9 mouse cellular contexts compared by ENCODE assay signal in genomic region chr3:89390111-89390515, GRCm38 (mm10). TPM values are rescaled to one million over a fixed set of nuclear protein-coding genes. Genes with fewer than 3 reads are reported as not detected.
DNase-seq lines count a peak whose midpoint lies in the region; ATAC-seq and TF ChIP-seq lines count a peak whose summit lies in the region.
"Had no signal": no experiment of that assay in that cellular context is flagged by ENCODE, and none has a peak within 500 bp of the region (broad histone marks: within the 10 kb centered on the region; RNA-seq: fewer than 3 reads in every experiment).

No protein-coding gene starts in this region.

- H3K36me3 ChIP-seq in heart, adult 2 months (ENCODE audit: control insufficient read depth, insufficient read depth, low read length), result no peaks in the 10 kb centered on the region
- no peaks in the 10 kb centered on the region for H3K36me3 ChIP-seq in limb, embryonic 10.5 days

- peaks cover 13% of the 10 kb centered on the region for H3K4me1 ChIP-seq in heart, adult 2 months (ENCODE audit: control insufficient read depth, insufficient read depth, low read length)
- peaks cover 96% of the 10 kb centered on the region for H3K4me1 ChIP-seq in limb, embryonic 10.5 days

- H3K9ac ChIP-seq in heart, adult 2 months (ENCODE audit: low read depth, low read length), result 0 out of 2 replicates have a peak overlapping the region, but pooled peaks have one; percentile 20

- TF ChIP-seq EP300 in heart, adult 2 months (IDR thresholded peaks at IDR 0.05; ENCODE audit: insufficient read depth, low read depth, low read length), result peak; percentile 61; the same call in 1 of the 2 replicates

- ATAC-seq in cerebellum, adult (ENCODE audit: insufficient number of reproducible peaks, low FRiP score, low TSS enrichment), result no peak
- ATAC-seq in megakaryocyte progenitor cell, adult 5-6 weeks (replicated peaks; ENCODE audit: poor library complexity), result no peak
- no peak for ATAC-seq in frontal cortex, adult (ENCODE audit: low TSS enrichment)

- no peak overlapping the region for H3K4me3 ChIP-seq in heart, adult 2 months
- no peak overlapping the region for H3K4me3 ChIP-seq in limb, embryonic 10.5 days

- peak; percentile 45 for DNase-seq in cerebellum, adult 8-10 months
- peak; percentile 33 to 45 for DNase-seq in spleen, postnatal 10 days (ENCODE audit: low spot score in 2 of 2)
- no peak for DNase-seq in spleen, postnatal 14 days (ENCODE audit: low spot score in 2 of 2)
- DNase-seq in heart, adult 2 months, result peak; percentile 63 to 78
- DNase-seq in limb, embryonic 10.5 days (ENCODE audit: low spot score), result no peak

- peak; percentile 52; the same call in 1 of the 2 replicates for TF ChIP-seq POLR2A in heart, adult 2 months (IDR thresholded peaks at IDR 0.05; ENCODE audit: insufficient read depth, low read depth, low read length)

- H3K9me3 ChIP-seq in limb, embryonic 10.5 days (replicated peaks), result no peaks in the 10 kb centered on the region

- WGBS in heart, adult 2 months, result 25% methylated on average over 5 of the region's 5 CpGs
- 55% methylated on average over 5 of the region's 5 CpGs for WGBS in limb, embryonic 10.5 days

- no peak for TF ChIP-seq CTCF in heart, adult 2 months (IDR thresholded peaks at IDR 0.05)

- no peaks in the 10 kb centered on the region; the same call in 1 of the 2 replicates for H3K79me2 ChIP-seq in heart, adult 2 months (replicated peaks; ENCODE audit: control insufficient read depth, insufficient read depth, low read length)

- intact Hi-C loops in heart, adult 2 months (cut with DNase I), result no loop called here

- no peaks in the 10 kb centered on the region for H3K27me3 ChIP-seq in heart, adult 2 months (ENCODE audit: control insufficient read depth, insufficient read depth, low read length)
- H3K27me3 ChIP-seq in limb, embryonic 10.5 days (ENCODE audit: low read depth, poor library complexity, severe bottlenecking), result peaks cover 51% of the 10 kb centered on the region

- H3K27ac ChIP-seq in heart, adult 2 months, result peak overlapping the region; percentile 94
- H3K27ac ChIP-seq in limb, embryonic 10.5 days, result peak overlapping the region; percentile 88

RNA-seq across cellular contexts. Expression of gene Zbtb7b, which starts 4.5 kb away (rescaled TPM):
- total RNA-seq in heart, adult 2 months (2021), result 10 to 100 TPM; 20.5 to 23.4 TPM
- 21.5 and 21.9 TPM in 2 replicates for polyA plus RNA-seq in heart, adult 2 months (2012; rRNA removed)
- polyA plus RNA-seq in limb, embryonic 10.5 days (2016; fragmentation: Nextera tagmentation; extraction: Ambion mirVana), result 0.38 and 0.49 TPM in 2 replicates
- 3.8 and 5.7 TPM in 2 replicates for total RNA-seq in megakaryocyte progenitor cell, adult 5-6 weeks (2015)
- 9.1 and 17.4 TPM in 2 replicates for total RNA-seq in megakaryocyte progenitor cell, adult 5-6 weeks (2017)

RNA-seq across cellular contexts. Expression of gene Lenep, which starts 12.5 kb away (rescaled TPM):
- not detected for total RNA-seq in heart, adult 2 months (2021)
- 2.1 and 5.4 TPM in 2 replicates for polyA plus RNA-seq in heart, adult 2 months (2012; rRNA removed)
- polyA plus RNA-seq in limb, embryonic 10.5 days (2016; fragmentation: Nextera tagmentation; extraction: Ambion mirVana), result 0.26 TPM in 1 of 2 replicates, not detected in the other
- total RNA-seq in megakaryocyte progenitor cell, adult 5-6 weeks (2015), result 1.5 and 2.7 TPM in 2 replicates
- total RNA-seq in megakaryocyte progenitor cell, adult 5-6 weeks (2017), result 0.21 and 2.6 TPM in 2 replicates

RNA-seq across cellular contexts. Expression of gene Flad1, which starts 21.6 kb away (rescaled TPM):
- 10 to 100 TPM; 56.1 to 59.7 TPM for total RNA-seq in heart, adult 2 months (2021)
- polyA plus RNA-seq in heart, adult 2 months (2012; rRNA removed), result 81.3 and 89.8 TPM in 2 replicates
- 22.2 and 26.1 TPM in 2 replicates for polyA plus RNA-seq in limb, embryonic 10.5 days (2016; fragmentation: Nextera tagmentation; extraction: Ambion mirVana)
- total RNA-seq in megakaryocyte progenitor cell, adult 5-6 weeks (2015), result 9.4 and 11.3 TPM in 2 replicates
- 12.5 and 18.7 TPM in 2 replicates for total RNA-seq in megakaryocyte progenitor cell, adult 5-6 weeks (2017)

RNA-seq across cellular contexts. Expression of gene Dcst1, which starts 25.1 kb away (rescaled TPM):
- not detected for total RNA-seq in heart, adult 2 months (2021)
- polyA plus RNA-seq in heart, adult 2 months (2012; rRNA removed), result 0.18 and 0.23 TPM in 2 replicates
- 0.25 and 0.30 TPM in 2 replicates for polyA plus RNA-seq in limb, embryonic 10.5 days (2016; fragmentation: Nextera tagmentation; extraction: Ambion mirVana)
- total RNA-seq in megakaryocyte progenitor cell, adult 5-6 weeks (2015), result not detected in 2 replicates
- total RNA-seq in megakaryocyte progenitor cell, adult 5-6 weeks (2017), result not detected in 2 replicates
- total RNA-seq: neutrophil, adult 5-6 weeks had no signal

RNA-seq across cellular contexts. Expression of gene Cks1b, which starts 28.1 kb away (rescaled TPM):
- 1 to 10 TPM; 3.3 to 3.5 TPM for total RNA-seq in heart, adult 2 months (2021)
- polyA plus RNA-seq in heart, adult 2 months (2012; rRNA removed), result 9.0 and 10.7 TPM in 2 replicates
- polyA plus RNA-seq in limb, embryonic 10.5 days (2016; fragmentation: Nextera tagmentation; extraction: Ambion mirVana), result 898 and 922 TPM in 2 replicates
- total RNA-seq in megakaryocyte progenitor cell, adult 5-6 weeks (2015), result 268 TPM in 2 replicates
- 171 and 192 TPM in 2 replicates for total RNA-seq in megakaryocyte progenitor cell, adult 5-6 weeks (2017)

Comparison
In these comparisons a context has a peak if more than half of its experiments do, and no peak if none do; other contexts are left out.
1. DNase-seq: peak in cerebellum, adult 8-10 months (single experiment), spleen, postnatal 10 days (2 of 2) and heart, adult 2 months (2 of 2); none in spleen, postnatal 14 days (0 of 2) and limb, embryonic 10.5 days (single experiment).